Mouse (Mus musculus) ES-E14 (cell line): ENCODE data around the gene Smarcc1. TPM values are rescaled to one million over a fixed set of nuclear protein-coding genes. Genes with fewer than 3 reads are reported as not detected.

Source experiments
- DNase-seq: peaks from one replicate; pipeline ENCODE4 v3.0.0-alpha.2; 2013; ENCODE audit warnings: low read depth, low spot score
- H3K27ac ChIP-seq: 2 replicates; pipeline ENCODE4 v1.5.1; 2012; ENCODE audit warnings: low read depth, mild to moderate bottlenecking, low read length, moderate library complexity, mixed read lengths; ENCODE audit not compliant: poor library complexity, insufficient read depth, severe bottlenecking
- H3K36me3 ChIP-seq: 2 replicates; pipeline ENCODE4 v1.6.1; 2012; ENCODE audit warnings: mild to moderate bottlenecking, low read length, moderate library complexity, mixed read lengths; ENCODE audit not compliant: control insufficient read depth, poor library complexity, insufficient read depth, severe bottlenecking
- H3K4me1 ChIP-seq, 2 experiments: fragments of 150-350 bp in 1 of 2; sonication (generic) in 1 of 2; 2 replicates each; pipeline ENCODE4 v1.6.1; 2012; ENCODE audit warnings: low read length in 2 of 2, mild to moderate bottlenecking in 1 of 2, mixed read lengths in 1 of 2; ENCODE audit not compliant: control insufficient read depth in 2 of 2, insufficient read depth in 2 of 2, poor library complexity in 1 of 2
- H3K4me3 ChIP-seq, 2 experiments: fragments of 150-350 bp in 1 of 2; sonication (generic) in 1 of 2; 2 replicates each; pipeline ENCODE4 v1.5.1; 2012; ENCODE audit warnings: low read length in 2 of 2, low read depth in 1 of 2, mild to moderate bottlenecking in 1 of 2, mixed read lengths in 1 of 2; ENCODE audit not compliant: insufficient read depth in 1 of 2, poor library complexity in 1 of 2, severe bottlenecking in 1 of 2
- H3K9ac ChIP-seq: 2 replicates; pipeline ENCODE4 v1.6.1; 2012; ENCODE audit warnings: low read depth, mild to moderate bottlenecking, low read length, mixed read lengths; ENCODE audit not compliant: poor library complexity, insufficient read depth, severe bottlenecking
- H3K9me3 ChIP-seq: fragments of 150-350 bp; sonication (generic); 2 replicates; pipeline ENCODE4 v1.6.1; 2012; ENCODE audit warnings: low read depth, mild to moderate bottlenecking, low read length; ENCODE audit not compliant: control insufficient read depth, insufficient read depth
- CHD2 ChIP-seq: IDR thresholded peaks from 2 replicates; pipeline ENCODE4 v1.6.1; 2014; ENCODE audit warnings: mild to moderate bottlenecking, low read depth, low read length, inconsistent platforms
- HCFC1 ChIP-seq: IDR thresholded peaks from 2 replicates; pipeline ENCODE4 v1.6.1; 2012; ENCODE audit warnings: low read length, inconsistent platforms, borderline replicate concordance; ENCODE audit not compliant: insufficient read depth
- MAFK ChIP-seq: IDR thresholded peaks from 2 replicates; pipeline ENCODE4 v1.6.1; 2014; ENCODE audit warnings: mild to moderate bottlenecking, low read depth, low read length, inconsistent platforms; ENCODE audit not compliant: insufficient read depth
- ZC3H11A ChIP-seq: IDR thresholded peaks from 2 replicates; pipeline ENCODE4 v1.6.1; 2012; ENCODE audit warnings: low read depth, mild to moderate bottlenecking, inconsistent platforms, low read length, borderline replicate concordance
- ZNF384 ChIP-seq: IDR thresholded peaks from 2 replicates; pipeline ENCODE4 v1.6.1; 2012; ENCODE audit warnings: low read depth, low read length, inconsistent platforms
- in situ Hi-C, 2 experiments: fragments of 600-800 bp; cut with MboI; formaldehyde crosslinking; loops; one replicate each; pipeline ENCODE4 v1.15.1; 2025; ENCODE audit warnings: low sequenced_read_pairs in 2 of 2, inconsistent platforms in 1 of 2; ENCODE audit not compliant: unreplicated experiment in 2 of 2
- total RNA-seq: library from RNA; depleted of rRNA; stranded (reverse); fragments of 300-350 nt; gene quantifications from 2 replicates; pipeline ENCODE4 v1.2.3, GENCODE M21; 2012

Smarcc1 gene
- total RNA-seq, 1 experiment, result 64.3 TPM

DNA sequence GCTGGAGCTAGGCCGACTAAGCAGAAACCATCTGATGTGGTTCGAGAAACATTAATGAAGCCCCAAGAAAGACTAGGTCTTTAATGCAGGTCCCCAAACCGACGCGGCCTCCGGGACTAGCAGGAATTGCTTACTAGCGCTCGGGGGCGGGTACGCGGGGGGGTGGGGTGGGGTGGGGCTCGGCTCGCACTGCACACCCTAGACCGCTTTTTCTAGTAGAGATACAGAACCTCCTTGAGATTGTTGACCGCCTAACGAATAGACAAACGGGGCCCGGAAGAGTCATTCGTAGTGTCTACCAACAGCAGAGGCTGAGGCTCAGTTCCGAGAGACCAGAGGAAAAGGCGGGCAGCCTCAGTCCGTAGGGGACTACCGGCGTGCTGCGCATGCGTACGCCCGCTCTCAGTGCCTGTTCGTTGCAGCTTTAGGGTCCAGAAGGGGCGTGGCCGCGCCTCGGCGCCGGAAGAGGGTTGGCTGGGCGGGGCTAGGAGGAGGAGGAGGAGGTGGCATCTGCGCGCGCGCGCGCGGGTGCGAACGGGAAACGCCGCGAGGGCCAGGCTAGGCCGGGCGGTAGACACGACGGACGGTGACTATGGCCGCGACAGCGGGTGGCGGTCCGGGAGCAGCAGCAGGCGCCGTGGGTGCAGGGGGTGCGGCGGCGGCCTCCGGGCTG is 14.2 kb downstream of the Smarcc1 start:
- H3K4me3 ChIP-seq, result peak overlapping the region; percentile 71 to 89
- H3K9me3 ChIP-seq, result no peaks in the 10 kb centered on the region
- H3K27ac ChIP-seq, result peak overlapping the region; percentile 87
- H3K9ac ChIP-seq, result peak overlapping the region; percentile 95
- peaks cover 12% of the 10 kb centered on the region for H3K36me3 ChIP-seq
- in situ Hi-C loops, result no loop called here
- no peaks in the 10 kb centered on the region; a peak in 1 of 4 replicates for H3K4me1 ChIP-seq
- DNase-seq, result peak; percentile 98
- TF ChIP-seq HCFC1 (peak; percentile 65; the same call in 1 of the 2 replicates), MAFK (no peak)

DNA sequence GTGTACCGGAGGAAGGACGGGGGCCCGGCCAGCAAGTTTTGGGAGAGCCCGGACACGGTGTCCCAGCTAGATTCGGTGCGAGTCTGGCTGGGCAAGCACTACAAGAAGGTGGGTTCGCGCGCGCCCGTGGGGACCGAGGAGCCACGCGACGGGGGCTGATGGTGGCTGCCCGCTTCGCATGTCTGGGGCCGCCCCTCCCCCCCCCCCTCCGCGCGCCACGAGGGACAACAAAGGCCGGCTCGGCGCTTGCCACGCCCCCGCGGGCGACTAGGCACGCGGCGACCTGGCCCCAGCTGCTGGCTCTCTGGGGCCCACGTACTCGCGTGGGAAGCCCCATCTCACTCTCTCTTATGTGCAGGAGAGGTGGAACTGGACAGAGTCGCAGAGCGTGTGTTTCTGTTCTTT is 14.7 kb downstream of the Smarcc1 start:
- TF ChIP-seq ZNF384, result no peak
- no peak for TF ChIP-seq MAFK
- peak; percentile 12 for DNase-seq
- H3K9me3 ChIP-seq, result no peaks in the 10 kb centered on the region
- peak overlapping the region; percentile 87 for H3K27ac ChIP-seq
- H3K9ac ChIP-seq, result peak overlapping the region; percentile 95
- H3K4me1 ChIP-seq, result no peaks in the 10 kb centered on the region; a peak in 1 of 4 replicates
- in situ Hi-C loops, result no loop called here
- peak overlapping the region; percentile 71 to 89 for H3K4me3 ChIP-seq
- peaks cover 13% of the 10 kb centered on the region for H3K36me3 ChIP-seq

DNA sequence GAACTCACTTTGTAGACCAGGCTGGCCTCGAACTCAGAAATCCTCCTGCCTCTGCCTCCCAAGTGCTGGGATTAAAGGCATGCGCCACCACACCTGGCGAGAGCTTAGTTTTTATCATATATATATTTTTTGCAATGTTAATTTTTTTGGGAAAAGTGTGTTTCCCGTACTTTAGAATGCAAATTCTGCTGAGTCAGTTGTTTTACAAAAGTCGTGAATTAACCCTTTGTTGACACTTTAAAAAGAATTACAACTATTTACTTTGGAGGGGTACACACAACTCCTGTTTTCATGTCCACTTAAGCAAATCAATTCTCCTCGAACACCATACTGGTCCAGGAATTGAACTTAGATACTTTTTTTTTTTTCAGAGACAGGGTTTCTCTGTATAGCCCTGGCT is 15.4 kb downstream of the Smarcc1 start:
- H3K9me3 ChIP-seq, result no peaks in the 10 kb centered on the region
- TF ChIP-seq ZC3H11A (no peak), MAFK (peak; percentile 99), CHD2 (no peak), ZNF384 (no peak), HCFC1 (no peak)
- peak overlapping the region; percentile 71 to 89 for H3K4me3 ChIP-seq
- H3K27ac ChIP-seq, result no peak overlapping the region
- H3K9ac ChIP-seq, result peak overlapping the region; percentile 95; the same call in 1 of the 2 replicates
- peaks cover 13% of the 10 kb centered on the region for H3K36me3 ChIP-seq
- H3K4me1 ChIP-seq, result no peaks in the 10 kb centered on the region; a peak in 1 of 4 replicates
- DNase-seq, result no peak
- in situ Hi-C loops, result no loop called here

DNA sequence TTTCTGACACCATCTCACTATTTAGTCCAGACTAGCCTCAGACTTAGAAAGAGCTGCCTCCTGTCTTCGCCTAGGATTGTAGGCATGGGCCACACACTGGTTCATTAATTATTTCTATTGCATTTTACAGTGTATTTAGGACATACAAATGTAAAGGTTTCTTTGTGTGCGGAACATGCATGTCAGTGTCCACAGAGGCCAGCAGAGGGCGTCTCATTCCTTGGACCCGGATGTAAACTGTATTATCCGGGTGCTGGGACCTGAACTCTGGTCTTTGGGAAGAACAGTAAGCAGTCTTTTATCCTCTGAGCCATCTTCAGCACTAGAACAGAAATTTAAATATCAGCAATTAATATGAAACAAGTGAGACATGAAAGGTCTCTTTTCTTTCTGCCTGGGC is 16.7 kb downstream of the Smarcc1 start:
- in situ Hi-C loops, result no loop called here
- no peaks in the 10 kb centered on the region for H3K9me3 ChIP-seq
- H3K27ac ChIP-seq, result no peak overlapping the region
- no peaks in the 10 kb centered on the region; a peak in 1 of 4 replicates for H3K4me1 ChIP-seq
- peak overlapping the region; percentile 50 to 71; a peak in 3 of 4 replicates for H3K4me3 ChIP-seq
- peak; percentile 51 for DNase-seq
- peak overlapping the region; percentile 63; the same call in 1 of the 2 replicates for H3K9ac ChIP-seq
- no peak for TF ChIP-seq CHD2
- TF ChIP-seq HCFC1, result no peak
- peaks cover 13% of the 10 kb centered on the region for H3K36me3 ChIP-seq

DNA sequence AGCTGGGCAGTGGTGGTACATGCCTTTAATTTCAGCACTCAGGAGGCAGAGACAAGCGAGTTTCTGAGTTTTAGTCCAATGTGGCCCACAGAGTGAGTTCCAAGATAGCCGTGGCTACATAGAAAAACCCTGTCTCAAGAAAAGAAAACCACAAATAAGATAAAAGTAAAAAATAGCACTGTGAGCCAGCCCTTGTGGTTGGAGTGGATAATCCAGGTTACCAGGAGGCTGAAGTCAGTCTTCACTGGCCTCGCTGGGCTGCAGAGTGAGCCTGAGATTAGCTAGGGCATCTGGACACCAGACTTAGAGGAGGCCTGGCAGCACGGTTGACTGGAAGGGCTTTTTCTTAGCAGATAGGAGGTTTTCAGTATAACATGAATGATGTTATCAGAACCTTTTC is 21.6 kb downstream of the Smarcc1 start:
- in situ Hi-C loops, result no loop called here
- Histone ChIP-seq H3K9ac (no peak overlapping the region), H3K4me3 (no peak overlapping the region), H3K9me3 (no peaks in the 10 kb centered on the region), H3K36me3 (peaks cover 22% of the 10 kb centered on the region), H3K4me1 (no peaks in the 10 kb centered on the region; a peak in 1 of 4 replicates), H3K27ac (no peak overlapping the region)
- TF ChIP-seq ZC3H11A, result no peak
- no peak for TF ChIP-seq HCFC1
- TF ChIP-seq MAFK, result no peak
- no peak for TF ChIP-seq ZNF384
- TF ChIP-seq CHD2, result no peak
- DNase-seq, result no peak
